In the genomic region with DNA sequence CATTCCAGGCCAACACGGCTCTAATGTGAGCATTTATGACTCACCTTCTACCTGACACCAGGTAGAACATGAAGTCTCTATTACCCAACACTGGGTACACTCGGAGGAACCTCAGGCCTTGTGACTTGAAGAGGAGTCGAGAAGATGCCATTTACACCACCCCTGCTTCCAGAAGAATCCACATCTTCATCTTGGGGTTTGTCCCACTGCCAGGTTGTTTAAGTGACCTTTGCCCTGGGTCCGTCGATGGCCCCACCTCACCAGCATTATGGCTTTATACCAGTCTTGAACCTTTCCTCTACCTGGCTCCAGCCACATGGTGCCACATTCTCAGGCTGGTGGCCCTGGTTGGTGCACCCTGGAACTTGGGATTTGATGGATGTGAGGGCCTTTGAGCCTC, we compare ENCODE assay signal across 31 mouse cellular contexts. TPM values are rescaled to one million over a fixed set of nuclear protein-coding genes. Genes with fewer than 3 reads are reported as not detected.
A peak's percentile ranks its signal among the peaks of the same experiment; 100 is the strongest.
DNase-seq lines count a peak whose midpoint lies in the region; ATAC-seq and TF ChIP-seq lines count a peak whose summit lies in the region.
"Had no signal": no experiment of that assay in that cellular context is flagged by ENCODE, and none has a peak within 500 bp of the region (broad histone marks: within the 10 kb centered on the region; RNA-seq: fewer than 3 reads in every experiment).

No protein-coding gene starts in this region.

- no peak for TF ChIP-seq CTCF in gastrocnemius, adult 2 months (IDR thresholded peaks at IDR 0.05)
- TF ChIP-seq CTCF in intestine, postnatal 0 days (IDR thresholded peaks at IDR 0.05; ENCODE audit: low read depth), result no peak

- peak overlapping the region; percentile 75 for H3K27ac ChIP-seq in gastrocnemius, adult 2 months
- peak overlapping the region; percentile 31; the same call in 1 of the 2 replicates for H3K27ac ChIP-seq in intestine, postnatal 0 days (ENCODE audit: low read depth, low read length)
- H3K27ac ChIP-seq in intestine, embryonic 16.5 days (ENCODE audit: low read length), result no peak overlapping the region
- 0 out of 2 replicates have a peak overlapping the region, but pooled peaks have one; percentile 23 for H3K27ac ChIP-seq in brown adipose tissue, adult 24 weeks (replicated peaks; ENCODE audit: low read depth, low read length)
- H3K27ac ChIP-seq: embryonic facial prominence, embryonic 15.5 days; kidney, embryonic 15.5 days; liver, embryonic 12.5 days; macrophage; midbrain, embryonic 15.5 days; neural tube, embryonic 12.5 days had no signal

- H3K4me1 ChIP-seq in intestine, postnatal 0 days (replicated peaks; ENCODE audit: control insufficient read depth, insufficient read depth, low read length), result no peaks in the 10 kb centered on the region
- H3K4me1 ChIP-seq in intestine, embryonic 16.5 days (ENCODE audit: control insufficient read depth, insufficient read depth, low read length), result peaks cover 16% of the 10 kb centered on the region
- H3K4me1 ChIP-seq in brown adipose tissue, adult 24 weeks (ENCODE audit: control insufficient read depth, insufficient read depth, insufficient read length, low read length), result peaks cover 10% of the 10 kb centered on the region
- H3K4me1 ChIP-seq: midbrain, embryonic 15.5 days; neural tube, embryonic 12.5 days had no signal

- H3K9ac ChIP-seq in intestine, postnatal 0 days (ENCODE audit: low read depth, low read length), result no peak overlapping the region
- no peak overlapping the region for H3K9ac ChIP-seq in intestine, embryonic 16.5 days (ENCODE audit: low read depth, low read length)
- H3K9ac ChIP-seq: embryonic facial prominence, embryonic 15.5 days; heart, embryonic 12.5 days; kidney, embryonic 15.5 days; liver, embryonic 12.5 days; liver, postnatal 0 days; midbrain, embryonic 15.5 days; neural tube, embryonic 12.5 days had no signal

- H3K27me3 ChIP-seq in intestine, postnatal 0 days (replicated peaks; ENCODE audit: control insufficient read depth, insufficient read depth, low read length), result no peaks in the 10 kb centered on the region
- no peaks in the 10 kb centered on the region for H3K27me3 ChIP-seq in intestine, embryonic 16.5 days (replicated peaks; ENCODE audit: control insufficient read depth, insufficient read depth, low read length)
- H3K27me3 ChIP-seq: embryonic facial prominence, embryonic 15.5 days; heart, embryonic 12.5 days; kidney, embryonic 15.5 days; liver, embryonic 12.5 days; midbrain, embryonic 15.5 days; neural tube, embryonic 12.5 days; Patski had no signal

- no peaks in the 10 kb centered on the region for H3K9me3 ChIP-seq in intestine, postnatal 0 days (ENCODE audit: control insufficient read depth)
- H3K9me3 ChIP-seq in intestine, embryonic 16.5 days (ENCODE audit: control insufficient read depth, low read length), result no peaks in the 10 kb centered on the region
- H3K9me3 ChIP-seq: embryonic facial prominence, embryonic 15.5 days; heart, embryonic 12.5 days; kidney, embryonic 15.5 days; liver, embryonic 12.5 days; midbrain, embryonic 15.5 days; neural tube, embryonic 12.5 days had no signal

- peaks cover 13% of the 10 kb centered on the region for H3K36me3 ChIP-seq in intestine, postnatal 0 days (ENCODE audit: control insufficient read depth, insufficient read depth)
- H3K36me3 ChIP-seq in intestine, embryonic 16.5 days (ENCODE audit: control insufficient read depth, insufficient read depth, low read length), result no peaks in the 10 kb centered on the region
- H3K36me3 ChIP-seq: midbrain, embryonic 15.5 days had no signal

- intact Hi-C loops in gastrocnemius, adult 2 months (cut with DNase I), result no loop called here

- H3K4me2 ChIP-seq in intestine, postnatal 0 days (replicated peaks; ENCODE audit: low read depth), result no peak overlapping the region
- no peak overlapping the region for H3K4me2 ChIP-seq in intestine, embryonic 16.5 days (ENCODE audit: low read depth, low read length)
- H3K4me2 ChIP-seq: embryonic facial prominence, embryonic 15.5 days; heart, embryonic 12.5 days; kidney, embryonic 15.5 days; liver, embryonic 12.5 days; midbrain, embryonic 15.5 days; neural tube, embryonic 12.5 days had no signal

- DNase-seq in cerebellum, adult 9-11 months, result peak; percentile 67
- DNase-seq in cerebellum, adult 11-12 months, result no peak
- no peak for DNase-seq in gastrocnemius, adult 2 months
- no peak for DNase-seq in gastrocnemius, adult 8-10 months (ENCODE audit: low spot score in 2 of 2)
- no peak for DNase-seq in embryo, embryonic 10.5 days (ENCODE audit: low spot score)
- DNase-seq: heart, postnatal 4 days; kidney, adult 18-20 months; kidney, postnatal 25 days; liver, postnatal 0 days; retina, postnatal 1 day; right cerebral cortex, postnatal 14 days; thymus, postnatal 4 days had no signal

- ATAC-seq in intestine, postnatal 0 days, result peak; percentile 31; the same call in 1 of the 2 replicates
- ATAC-seq in intestine, embryonic 16.5 days, result no peak
- ATAC-seq: liver, embryonic 12.5 days; liver, postnatal 0 days; lung, postnatal 0 days; midbrain, embryonic 15.5 days; Patski had no signal

- WGBS in intestine, postnatal 0 days, result 58% methylated on average over 5 of the region's 5 CpGs
- WGBS in intestine, embryonic 16.5 days, result 79% methylated on average over 5 of the region's 5 CpGs

- no peak overlapping the region for H3K4me3 ChIP-seq in gastrocnemius, adult 2 months
- no peak overlapping the region for H3K4me3 ChIP-seq in intestine, postnatal 0 days (ENCODE audit: low read depth, low read length)
- H3K4me3 ChIP-seq in intestine, embryonic 16.5 days (ENCODE audit: low read length), result no peak overlapping the region
- no peak overlapping the region for H3K4me3 ChIP-seq in brown adipose tissue, adult 24 weeks (ENCODE audit: insufficient read depth, low read depth, low read length)
- H3K4me3 ChIP-seq: embryonic facial prominence, embryonic 15.5 days; heart, embryonic 12.5 days; kidney, embryonic 15.5 days; liver, embryonic 12.5 days; midbrain, embryonic 15.5 days; neural tube, embryonic 12.5 days had no signal

RNA-seq across cellular contexts. Expression of gene St6galnac6, which starts 2.3 kb away (rescaled TPM):
- total RNA-seq in gastrocnemius, adult 2 months (2021), result 10 to 100 TPM; 46.8 to 56.5 TPM
- 10 to 100 TPM; 48.6 to 61.3 (median 54.9) TPM for total RNA-seq in gastrocnemius, adult 8-10 months (2022)
- polyA plus RNA-seq in intestine, postnatal 0 days (2015; fragmentation: Nextera tagmentation; extraction: Ambion mirVana), result 8.3 and 9.1 TPM in 2 replicates
- polyA plus RNA-seq in intestine, embryonic 16.5 days (2015; fragmentation: Nextera tagmentation; extraction: Ambion mirVana), result 12.3 and 15.2 TPM in 2 replicates
- 79.5 and 87.3 TPM in 2 replicates for polyA plus RNA-seq in brown adipose tissue, adult 24 weeks (2012; ENCODE audit: insufficient read depth, insufficient read length, missing spikeins)

RNA-seq across cellular contexts. Expression of gene St6galnac4, which starts 10.4 kb away (rescaled TPM):
- total RNA-seq in gastrocnemius, adult 2 months (2021), result 10 to 100 TPM in 1 of 2 experiments, 1 to 10 TPM in 1; 8.7 to 21.6 TPM
- 10 to 100 TPM; 11.4 to 15.5 (median 13.8) TPM for total RNA-seq in gastrocnemius, adult 8-10 months (2022)
- 5.7 and 6.6 TPM in 2 replicates for polyA plus RNA-seq in intestine, postnatal 0 days (2015; fragmentation: Nextera tagmentation; extraction: Ambion mirVana)
- polyA plus RNA-seq in intestine, embryonic 16.5 days (2015; fragmentation: Nextera tagmentation; extraction: Ambion mirVana), result 14.7 and 16.5 TPM in 2 replicates
- polyA plus RNA-seq in brown adipose tissue, adult 24 weeks (2012; ENCODE audit: insufficient read depth, insufficient read length, missing spikeins), result 2.4 and 3.0 TPM in 2 replicates

RNA-seq across cellular contexts. Expression of gene 9430097D07Rik, which starts 21.8 kb away (rescaled TPM):
- not detected for total RNA-seq in gastrocnemius, adult 2 months (2021)
- not detected for total RNA-seq in gastrocnemius, adult 8-10 months (2022)
- 0.14 TPM in 1 of 2 replicates, not detected in the other for polyA plus RNA-seq in intestine, postnatal 0 days (2015; fragmentation: Nextera tagmentation; extraction: Ambion mirVana)
- polyA plus RNA-seq in intestine, embryonic 16.5 days (2015; fragmentation: Nextera tagmentation; extraction: Ambion mirVana), result not detected in 2 replicates
- not detected in 2 replicates for polyA plus RNA-seq in brown adipose tissue, adult 24 weeks (2012; ENCODE audit: insufficient read depth, insufficient read length, missing spikeins)
- total RNA-seq: adrenal gland, postnatal 10 days; gastrocnemius, postnatal 25 days; heart, adult 18-20 months; heart, postnatal 4 days had no signal
- polyA plus RNA-seq: heart, postnatal 0 days; liver, embryonic 12.5 days; liver, postnatal 0 days; lung, postnatal 0 days; macrophage; small intestine, adult 2 months; stomach, embryonic 14.5 days; thymus, postnatal 0 days had no signal

RNA-seq across cellular contexts. Expression of gene Pip5kl1, which starts 22.7 kb away (rescaled TPM):
- not detected for total RNA-seq in gastrocnemius, adult 2 months (2021)
- not detected for total RNA-seq in gastrocnemius, adult 8-10 months (2022)
- not detected in 2 replicates for polyA plus RNA-seq in intestine, postnatal 0 days (2015; fragmentation: Nextera tagmentation; extraction: Ambion mirVana)
- 0.33 and 0.34 TPM in 2 replicates for polyA plus RNA-seq in intestine, embryonic 16.5 days (2015; fragmentation: Nextera tagmentation; extraction: Ambion mirVana)
- polyA plus RNA-seq in brown adipose tissue, adult 24 weeks (2012; ENCODE audit: insufficient read depth, insufficient read length, missing spikeins), result not detected in 2 replicates
- total RNA-seq: adrenal gland, postnatal 10 days; gastrocnemius, postnatal 25 days; heart, adult 18-20 months had no signal
- polyA plus RNA-seq: heart, postnatal 0 days; liver, embryonic 12.5 days; liver, postnatal 0 days; lung, postnatal 0 days; macrophage had no signal

RNA-seq across cellular contexts. Expression of gene Ak1, which starts 24.3 kb away (rescaled TPM):
- 1,000 to 10,000 TPM; 1,555 to 1,869 TPM for total RNA-seq in gastrocnemius, adult 2 months (2021)
- total RNA-seq in gastrocnemius, adult 8-10 months (2022), result 1,000 to 10,000 TPM; 1,455 to 1,877 (median 1,746) TPM
- polyA plus RNA-seq in intestine, postnatal 0 days (2015; fragmentation: Nextera tagmentation; extraction: Ambion mirVana), result 10.5 and 12.1 TPM in 2 replicates
- polyA plus RNA-seq in intestine, embryonic 16.5 days (2015; fragmentation: Nextera tagmentation; extraction: Ambion mirVana), result 15.3 and 18.6 TPM in 2 replicates
- polyA plus RNA-seq in brown adipose tissue, adult 24 weeks (2012; ENCODE audit: insufficient read depth, insufficient read length, missing spikeins), result 87.5 and 109 TPM in 2 replicates
